Mouse (Mus musculus) hindlimb bud, embryonic 11.5 days (tissue): Measurements from ENCODE around the gene A4gnt.
"Not testable (repeated sequence)": the region's sequence is repeated elsewhere in the genome, so short reads cannot be mapped to it uniquely, and the experiment has no call there.

Experiments used
- DNase-seq: peaks from one replicate; pipeline ENCODE4 v3.0.0-alpha.2; 2012; ENCODE audit warnings: low read depth, low spot score; ENCODE audit errors: extremely low spot score

A4gnt gene

GRCm38 (mm10) chr9:99612202-99612601 is at the start of gene A4gnt:
TSS of gene A4gnt (plus strand) at chr9:99612502.
- DNase-seq = no peak

- DNase-seq = no peak
These were observed 48.6 kb upstream of the A4gnt start for GRCm38 (mm10) chr9:99563714-99564113.

GRCm38 (mm10) chr9:99568023-99568346 is 44.3 kb upstream of the A4gnt start:
- no peak for DNase-seq

GRCm38 (mm10) chr9:99568347-99569070 is 43.8 kb upstream of the A4gnt start, which contains the start of gene Armc8:
TSS of gene Armc8 (minus strand) at chr9:99568899.
- DNase-seq = peak; percentile 78

- no peak for DNase-seq
These were observed 43.3 kb upstream of the A4gnt start for GRCm38 (mm10) chr9:99569071-99569397.

- DNase-seq = peak; percentile 67
These were observed 36.4 kb upstream of the A4gnt start, which contains the start of gene Dbr1 for GRCm38 (mm10) chr9:99575677-99576480. TSS of gene Dbr1 (plus strand) at chr9:99575799.

- no peak for DNase-seq
These were observed 31.6 kb upstream of the A4gnt start for GRCm38 (mm10) chr9:99580655-99581054.

- peak; percentile 44 for DNase-seq
These were observed 24.6 kb upstream of the A4gnt start for GRCm38 (mm10) chr9:99587505-99588202.

GRCm38 (mm10) chr9:99591144-99591543 is 21.2 kb upstream of the A4gnt start:
- no peak for DNase-seq

- DNase-seq = not testable (repeated sequence)
These were observed 13.2 kb upstream of the A4gnt start for GRCm38 (mm10) chr9:99599127-99599526.

- no peak for DNase-seq
These were observed 8.7 kb upstream of the A4gnt start for GRCm38 (mm10) chr9:99603566-99603965.

GRCm38 (mm10) chr9:99619688-99620087 is 7.4 kb downstream of the A4gnt start:
- DNase-seq = no peak

GRCm38 (mm10) chr9:99620196-99620595 is 7.9 kb downstream of the A4gnt start:
- DNase-seq = no peak

GRCm38 (mm10) chr9:99622034-99622433 is 9.7 kb downstream of the A4gnt start:
- DNase-seq = no peak

- DNase-seq = no peak
These were observed 10.7 kb downstream of the A4gnt start for GRCm38 (mm10) chr9:99622966-99623365.

- DNase-seq = no peak
These were observed 11.8 kb downstream of the A4gnt start for GRCm38 (mm10) chr9:99624117-99624516.

- DNase-seq = no peak
These were observed 16.3 kb downstream of the A4gnt start for GRCm38 (mm10) chr9:99628581-99628980.

GRCm38 (mm10) chr9:99629281-99630011 is 17.1 kb downstream of the A4gnt start, which contains the start of gene Dzip1l:
TSS of gene Dzip1l (plus strand) at chr9:99629496.
- DNase-seq = no peak

- no peak for DNase-seq
These were observed 17.8 kb downstream of the A4gnt start for GRCm38 (mm10) chr9:99630071-99630470.

- no peak for DNase-seq
These were observed 18.3 kb downstream of the A4gnt start for GRCm38 (mm10) chr9:99630528-99631125.

- no peak for DNase-seq
These were observed 19.5 kb downstream of the A4gnt start for GRCm38 (mm10) chr9:99631781-99632180.
